Mouse (Mus musculus) MEL (cell line): Measurements from ENCODE around the gene Nkx1-2. TPM values are rescaled to one million over a fixed set of nuclear protein-coding genes. Genes with fewer than 3 reads are reported as not detected.
A peak's percentile ranks its signal among the peaks of the same experiment; 100 is the strongest.

Source experiments
- DNase-seq: peaks from one replicate; pipeline ENCODE4 v3.0.0; 2011; ENCODE audit warnings: low read depth, low spot score
- H3K27ac ChIP-seq: 2 replicates; pipeline ENCODE4 v1.5.1; 2012; ENCODE audit warnings: low read depth, mild to moderate bottlenecking, control low read depth, low read length, moderate library complexity; ENCODE audit not compliant: control insufficient read depth
- H3K27me3 ChIP-seq, 2 experiments: fragments of 150-350 bp in 1 of 2; sonication (generic) in 1 of 2; 2 replicates each; pipeline ENCODE4 v1.6.1; 2012; ENCODE audit warnings: low read length in 2 of 2, mild to moderate bottlenecking in 2 of 2, improper control_type of control experiment in 1 of 2, moderate library complexity in 1 of 2; ENCODE audit not compliant: insufficient read depth in 2 of 2, control insufficient read depth in 1 of 2
- H3K36me3 ChIP-seq, 2 experiments: 2 replicates each; pipeline ENCODE4 v1.6.1; 2012 to 2014; ENCODE audit warnings: low read length in 2 of 2, improper control_type of control experiment in 1 of 2, inconsistent platforms in 1 of 2, mild to moderate bottlenecking in 1 of 2; ENCODE audit not compliant: insufficient read depth in 2 of 2, control insufficient read depth in 1 of 2
- H3K4me1 ChIP-seq, 2 experiments: fragments of 150-350 bp in 1 of 2; sonication (generic) in 1 of 2; 2 replicates each; pipeline ENCODE4 v1.6.1; 2012; ENCODE audit warnings: low read length in 2 of 2, improper control_type of control experiment in 1 of 2, mild to moderate bottlenecking in 1 of 2; ENCODE audit not compliant: insufficient read depth in 2 of 2, control insufficient read depth in 1 of 2
- H3K4me3 ChIP-seq, 2 experiments: fragments of 150-350 bp in 1 of 2; sonication (generic) in 1 of 2; 2 replicates each; pipeline ENCODE4 v1.5.1; 2012; ENCODE audit warnings: low read depth in 2 of 2, low read length in 2 of 2, mild to moderate bottlenecking in 2 of 2, moderate library complexity in 2 of 2, control low read depth in 1 of 2, improper control_type of control experiment in 1 of 2; ENCODE audit not compliant: control insufficient read depth in 1 of 2, insufficient read depth in 1 of 2
- H3K79me2 ChIP-seq: 2 replicates; pipeline ENCODE4 v1.6.1; 2012; ENCODE audit warnings: mild to moderate bottlenecking, low read length, moderate library complexity; ENCODE audit not compliant: control insufficient read depth, poor library complexity, insufficient read depth
- H3K9ac ChIP-seq: 2 replicates; pipeline ENCODE4 v1.6.1; 2012; ENCODE audit warnings: low read depth, mild to moderate bottlenecking, control low read depth, low read length, moderate library complexity; ENCODE audit not compliant: control insufficient read depth, poor library complexity, severe bottlenecking
- H3K9me3 ChIP-seq: fragments of 150-350 bp; sonication (generic); replicated peaks from 2 replicates; pipeline ENCODE4 v1.6.1; 2012; ENCODE audit warnings: mild to moderate bottlenecking, low read length, improper control_type of control experiment, moderate library complexity; ENCODE audit not compliant: insufficient read depth
- CHD1 ChIP-seq: IDR thresholded peaks from 2 replicates; pipeline ENCODE4 v1.6.1; 2012; ENCODE audit warnings: low read depth, mild to moderate bottlenecking, inconsistent platforms, low read length, improper control_type of control experiment
- CTCF ChIP-seq, 3 experiments: IDR thresholded peaks in 2 of 3; conservative IDR thresholded peaks in 1 of 3; 2 replicates each; pipeline ENCODE4 v1.5.1; 2011 to 2012; ENCODE audit warnings: low read length in 3 of 3, low read depth in 2 of 3, mild to moderate bottlenecking in 2 of 3, improper control_type of control experiment in 1 of 3, inconsistent platforms in 1 of 3, mixed read lengths in 1 of 3, moderate library complexity in 1 of 3; ENCODE audit not compliant: control insufficient read depth in 1 of 3, insufficient read depth in 1 of 3, poor library complexity in 1 of 3, severe bottlenecking in 1 of 3
- E2F4 ChIP-seq: IDR thresholded peaks from 2 replicates; pipeline ENCODE4 v1.6.1; 2011; ENCODE audit warnings: low read depth, low read length, improper control_type of control experiment, borderline replicate concordance
- EP300 ChIP-seq, 2 experiments: IDR thresholded peaks; 2 replicates each; pipeline ENCODE4 v1.6.1; 2011; ENCODE audit warnings: improper control_type of control experiment in 2 of 2, low read length in 2 of 2, low read depth in 1 of 2, mild to moderate bottlenecking in 1 of 2
- ETS1 ChIP-seq: IDR thresholded peaks from 2 replicates; pipeline ENCODE4 v1.6.1; 2012; ENCODE audit warnings: low read depth, mild to moderate bottlenecking, inconsistent platforms, low read length, improper control_type of control experiment, moderate library complexity
- GABPA ChIP-seq: IDR thresholded peaks from 2 replicates; pipeline ENCODE4 v1.6.1; 2012; ENCODE audit warnings: low read depth, mild to moderate bottlenecking, inconsistent platforms, low read length, improper control_type of control experiment, moderate library complexity
- KAT2A ChIP-seq: conservative IDR thresholded peaks from 2 replicates; pipeline ENCODE4 v1.6.1; 2012; ENCODE audit warnings: low read depth, low read length, improper control_type of control experiment, inconsistent platforms
- MAFK ChIP-seq: IDR thresholded peaks from 2 replicates; pipeline ENCODE4 v1.6.1; 2011; ENCODE audit warnings: low read depth, mild to moderate bottlenecking, low read length, improper control_type of control experiment, borderline replicate concordance
- MAX ChIP-seq: IDR thresholded peaks from 2 replicates; pipeline ENCODE4 v1.6.1; 2011; ENCODE audit warnings: low read length, improper control_type of control experiment
- MAZ ChIP-seq: IDR thresholded peaks from 2 replicates; pipeline ENCODE4 v1.6.1; 2012; ENCODE audit warnings: low read depth, mild to moderate bottlenecking, inconsistent platforms, low read length, improper control_type of control experiment
- MEF2A ChIP-seq: IDR thresholded peaks from 2 replicates; pipeline ENCODE4 v1.6.1; 2014; ENCODE audit warnings: low read depth, mild to moderate bottlenecking, inconsistent platforms, low read length, improper control_type of control experiment; ENCODE audit not compliant: poor library complexity, insufficient replicate concordance, severe bottlenecking; ENCODE audit errors: extremely low read depth
- MYB ChIP-seq: IDR thresholded peaks from 2 replicates; pipeline ENCODE4 v1.6.1; 2011; ENCODE audit warnings: mild to moderate bottlenecking, low read depth, low read length, improper control_type of control experiment
- NELFE ChIP-seq: IDR thresholded peaks from 2 replicates; pipeline ENCODE4 v1.6.1; 2011; ENCODE audit warnings: low read depth, low read length, improper control_type of control experiment
- POLR2A ChIP-seq, 2 experiments: IDR thresholded peaks; 2 replicates each; pipeline ENCODE4 v1.6.1; 2011 to 2012; ENCODE audit warnings: low read length in 2 of 2, mild to moderate bottlenecking in 2 of 2, control low read depth in 1 of 2, improper control_type of control experiment in 1 of 2, low read depth in 1 of 2, moderate library complexity in 1 of 2; ENCODE audit not compliant: control insufficient read depth in 1 of 2, insufficient read depth in 1 of 2, poor library complexity in 1 of 2
- POLR2AphosphoS2 ChIP-seq: IDR thresholded peaks from 2 replicates; pipeline ENCODE4 v1.6.1; 2011; ENCODE audit warnings: low read length, improper control_type of control experiment
- POLR2AphosphoS5 ChIP-seq: IDR thresholded peaks from 2 replicates; pipeline ENCODE4 v1.6.1; 2012; ENCODE audit warnings: low read depth, borderline replicate concordance, mild to moderate bottlenecking, inconsistent platforms, low read length, moderate library complexity, mixed read lengths
- RAD21 ChIP-seq: IDR thresholded peaks from 2 replicates; pipeline ENCODE4 v1.6.1; 2011; ENCODE audit warnings: mild to moderate bottlenecking, low read depth, low read length, improper control_type of control experiment
- SIN3A ChIP-seq: IDR thresholded peaks from 2 replicates; pipeline ENCODE4 v1.6.1; 2012; ENCODE audit warnings: low read length, improper control_type of control experiment, inconsistent platforms
- SMC3 ChIP-seq: IDR thresholded peaks from 2 replicates; pipeline ENCODE4 v1.6.1; 2011; ENCODE audit warnings: low read depth, low read length, improper control_type of control experiment
- TAL1 ChIP-seq: IDR thresholded peaks from 2 replicates; pipeline ENCODE4 v1.6.1; 2012; ENCODE audit warnings: mild to moderate bottlenecking, inconsistent platforms, low read length, moderate library complexity, mixed read lengths
- USF1 ChIP-seq: IDR thresholded peaks from 2 replicates; pipeline ENCODE4 v1.6.1; 2014; ENCODE audit warnings: low read depth, mild to moderate bottlenecking, inconsistent platforms, low read length, improper control_type of control experiment, moderate library complexity
- ZC3H11A ChIP-seq: IDR thresholded peaks from 2 replicates; pipeline ENCODE4 v1.6.1; 2012; ENCODE audit warnings: low read depth, mild to moderate bottlenecking, inconsistent platforms, low read length, improper control_type of control experiment
- ZKSCAN1 ChIP-seq: IDR thresholded peaks from 2 replicates; pipeline ENCODE4 v1.6.1; 2012; ENCODE audit warnings: low read depth, mild to moderate bottlenecking, inconsistent platforms, low read length, improper control_type of control experiment, moderate library complexity
- ZNF384 ChIP-seq: IDR thresholded peaks from 2 replicates; pipeline ENCODE4 v1.6.1; 2012; ENCODE audit warnings: low read depth, mild to moderate bottlenecking, inconsistent platforms, low read length, improper control_type of control experiment
- polyA plus RNA-seq, 2 experiments: library from polyadenylated mRNA; stranded (reverse) in 1 of 2; unstranded in 1 of 2; fragments of >175 nt in 1 of 2; fragments of >200 nt in 1 of 2; gene quantifications; 2 replicates each; pipeline versions ENCODE4 v1.2.1 to v1.2.4; 2012; ENCODE audit warnings: low replicate concordance in 2 of 2, low read depth in 1 of 2; ENCODE audit not compliant: insufficient read length in 2 of 2, insufficient read depth in 1 of 2, missing spikeins in 1 of 2
- total RNA-seq: library from RNA; depleted of rRNA; stranded (reverse); fragments of 300-350 nt; gene quantifications from 2 replicates; pipeline ENCODE4 v1.2.3, GENCODE M21; 2012

Nkx1-2 gene
- total and polyA plus RNA-seq, 3 experiments: 2.4 to 2.8 TPM; not detected in 1

GRCm38 (mm10) chr7:132640946-132641345 lies 41.5 kb upstream of the Nkx1-2 start:
- Histone ChIP-seq H3K4me3 (no peak overlapping the region), H3K9ac (no peak overlapping the region), H3K9me3 (no peaks in the 10 kb centered on the region), H3K27me3 (no peaks in the 10 kb centered on the region), H3K36me3 (0 out of 4 replicates have a peak, but pooled peaks cover 0 to 2% of the 10 kb centered on the region in 2 experiments), H3K27ac (no peak overlapping the region), H3K79me2 (no peaks in the 10 kb centered on the region), H3K4me1 (peaks cover 0 to 9% of the 10 kb centered on the region in 2 experiments; a peak in 2 of 4 replicates)
- peak; percentile 22 for DNase-seq
- TF ChIP-seq CHD1 (no peak), MEF2A (no peak), MAX (no peak), KAT2A (no peak), ZKSCAN1 (no peak), ZNF384 (no peak), EP300 (IDR thresholded peaks at IDR 0.05; ENCODE audit: low read depth in 1 of 2, low read length in 2 of 2) (no peak), POLR2AphosphoS5 (no peak), CTCF (IDR thresholded peaks at IDR 0.05 in 2 of 3, conservative IDR thresholded peaks at IDR 0.05 in 1 of 3; ENCODE audit: control insufficient read depth in 1 of 3, insufficient read depth in 1 of 3, low read depth in 2 of 3, low read length in 3 of 3, poor library complexity in 1 of 3, severe bottlenecking in 1 of 3) (no peak), MAFK (no peak), NELFE (no peak), ETS1 (no peak), SIN3A (no peak), E2F4 (no peak), MYB (no peak), USF1 (no peak), MAZ (no peak), POLR2A (IDR thresholded peaks at IDR 0.05; ENCODE audit: control insufficient read depth in 1 of 2, insufficient read depth in 1 of 2, low read depth in 1 of 2, low read length in 2 of 2, poor library complexity in 1 of 2) (no peak), POLR2AphosphoS2 (no peak)

GRCm38 (mm10) chr7:132638446-132639087 lies 39.1 kb upstream of the Nkx1-2 start:
- Histone ChIP-seq H3K27ac (no peak overlapping the region), H3K4me1 (peaks cover 0 to 9% of the 10 kb centered on the region in 2 experiments; a peak in 2 of 4 replicates), H3K36me3 (0 out of 4 replicates have a peak, but pooled peaks cover 0 to 2% of the 10 kb centered on the region in 2 experiments), H3K27me3 (no peaks in the 10 kb centered on the region), H3K9ac (no peak overlapping the region), H3K9me3 (no peaks in the 10 kb centered on the region), H3K4me3 (no peak overlapping the region), H3K79me2 (no peaks in the 10 kb centered on the region)
- DNase-seq: peak; percentile 80
- no peak; the same call in 1 of the 2 replicates for TF ChIP-seq SIN3A
- no peak for TF ChIP-seq E2F4
- TF ChIP-seq ETS1: no peak
- TF ChIP-seq RAD21: peak; percentile 82
- peak; percentile 90 for TF ChIP-seq SMC3
- no peak for TF ChIP-seq ZNF384
- peak; percentile 74 to 89 (median 86) for TF ChIP-seq CTCF (IDR thresholded peaks at IDR 0.05 in 2 of 3, conservative IDR thresholded peaks at IDR 0.05 in 1 of 3; ENCODE audit: control insufficient read depth in 1 of 3, insufficient read depth in 1 of 3, low read depth in 2 of 3, low read length in 3 of 3, poor library complexity in 1 of 3, severe bottlenecking in 1 of 3)
- no peak for TF ChIP-seq POLR2AphosphoS5
- TF ChIP-seq MAFK: no peak
- no peak for TF ChIP-seq POLR2AphosphoS2
- no peak for TF ChIP-seq EP300 (IDR thresholded peaks at IDR 0.05; ENCODE audit: low read depth in 1 of 2, low read length in 2 of 2)
- peak; percentile 76 for TF ChIP-seq ZC3H11A
- TF ChIP-seq GABPA: no peak
- TF ChIP-seq TAL1: no peak
